Mouse (Mus musculus): Measurements from ENCODE around the gene Efhb. TPM values are rescaled to one million over a fixed set of nuclear protein-coding genes. Genes with fewer than 3 reads are reported as not detected.

The Efhb gene
- polyA plus RNA-seq (2015; fragmentation: Nextera tagmentation; extraction: Ambion mirVana) = 0.53 and 0.58 TPM in 2 replicates

DNA sequence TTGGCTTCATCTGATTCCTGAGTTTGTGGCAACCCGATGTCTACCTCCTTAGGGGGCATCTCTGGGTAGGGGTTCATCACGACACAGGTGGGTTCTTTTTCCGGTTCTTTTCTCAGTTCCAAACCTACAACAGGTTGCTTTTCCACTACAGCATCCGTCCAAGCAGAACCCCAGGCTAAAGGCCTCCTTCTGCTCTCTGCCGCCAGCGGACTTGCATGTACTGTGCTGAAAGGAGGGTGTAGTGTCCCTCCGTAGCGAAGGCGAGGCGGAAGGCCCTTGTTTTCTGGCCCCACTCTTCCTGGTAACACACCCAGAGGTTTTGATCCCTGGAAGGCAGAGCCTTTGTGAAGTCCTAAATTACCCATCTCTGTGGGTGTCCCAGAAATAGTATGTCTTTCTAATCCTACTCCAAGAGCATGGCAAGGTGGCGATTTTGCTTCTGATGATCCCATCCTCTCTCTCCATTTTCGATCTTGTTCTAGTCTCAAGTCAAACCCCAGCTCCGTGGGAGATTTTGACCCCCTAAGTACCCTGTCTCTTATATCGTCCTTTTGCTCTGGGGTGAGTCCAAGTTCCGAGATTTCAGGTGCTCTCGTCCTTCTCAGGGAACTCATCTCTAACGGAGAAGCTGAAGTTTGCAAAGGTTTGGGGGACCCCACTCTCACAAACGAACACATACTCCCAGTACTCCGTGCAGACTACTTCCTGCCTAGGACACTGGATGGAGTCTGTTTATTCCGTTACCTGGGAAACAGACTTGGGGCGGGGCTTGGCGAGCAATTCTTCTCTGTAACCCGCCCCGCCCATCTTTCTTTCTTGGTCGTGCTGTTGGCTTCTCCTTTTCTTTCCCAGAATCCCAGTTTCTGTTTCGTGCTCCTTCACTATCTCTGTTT, at the start of gene Efhb:
Efhb (minus strand) TSS at position 719 of the 893 bp plus-strand sequence.
- H3K9me3 ChIP-seq = no peaks in the 10 kb centered on the region
- no peaks in the 10 kb centered on the region for H3K36me3 ChIP-seq
- 24% methylated on average over 26 of the region's 26 CpGs for WGBS
- 0 out of 2 replicates have a peak, but pooled peaks cover 5% of the 10 kb centered on the region for H3K4me1 ChIP-seq (replicated peaks)
- H3K4me3 ChIP-seq (replicated peaks) = peak within 1 kb of the TSS; percentile 36
- ATAC-seq = peak; percentile 99
- H3K27ac ChIP-seq = no peak within 1 kb of the TSS
- peak within 1 kb of the TSS; percentile 69 for H3K4me2 ChIP-seq (replicated peaks)
- H3K27me3 ChIP-seq (replicated peaks) = no peaks in the 10 kb centered on the region
- H3K9ac ChIP-seq = peak within 1 kb of the TSS; percentile 30

DNA sequence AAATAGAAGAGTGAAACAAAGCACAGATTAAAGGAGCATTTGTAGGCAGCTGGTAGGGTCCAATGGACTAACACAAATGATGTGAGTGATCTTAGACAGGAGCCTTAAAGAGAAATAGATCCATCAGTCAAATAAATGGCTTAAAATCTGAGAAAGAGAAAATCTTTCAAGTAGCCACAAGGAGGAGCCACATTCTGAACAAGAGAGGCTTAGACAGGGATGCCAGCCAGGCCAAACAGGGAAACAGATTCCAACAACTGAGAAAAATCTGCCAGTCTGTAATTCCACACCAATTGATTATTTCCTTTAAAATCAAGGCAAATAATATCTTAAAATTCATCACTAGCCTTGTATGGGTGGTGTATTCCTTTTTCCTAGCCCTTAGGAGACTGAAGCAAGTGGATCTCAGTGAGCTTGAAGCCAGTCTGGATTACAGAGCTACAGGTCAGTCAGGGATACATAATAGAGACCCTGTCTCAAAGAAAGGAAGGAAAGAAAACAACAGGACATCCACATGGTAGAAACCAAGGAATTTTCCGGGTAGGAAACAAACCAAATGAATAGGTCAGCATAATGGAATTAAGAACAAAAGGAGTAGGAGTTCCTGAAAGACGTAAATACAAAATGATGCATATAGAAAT, 49.3 kb upstream of the Efhb start:
- Histone ChIP-seq H3K4me1 (replicated peaks) (no peaks in the 10 kb centered on the region), H3K9me3 (no peaks in the 10 kb centered on the region), H3K27me3 (replicated peaks) (no peaks in the 10 kb centered on the region), H3K9ac (no peak overlapping the region), H3K4me3 (replicated peaks) (no peak overlapping the region), H3K27ac (no peak overlapping the region), H3K4me2 (replicated peaks) (no peak overlapping the region), H3K36me3 (peaks cover 4% of the 10 kb centered on the region; the same call in 1 of the 2 replicates)
- 84% methylated on average over 2 of the region's 2 CpGs for WGBS
- ATAC-seq = no peak

DNA sequence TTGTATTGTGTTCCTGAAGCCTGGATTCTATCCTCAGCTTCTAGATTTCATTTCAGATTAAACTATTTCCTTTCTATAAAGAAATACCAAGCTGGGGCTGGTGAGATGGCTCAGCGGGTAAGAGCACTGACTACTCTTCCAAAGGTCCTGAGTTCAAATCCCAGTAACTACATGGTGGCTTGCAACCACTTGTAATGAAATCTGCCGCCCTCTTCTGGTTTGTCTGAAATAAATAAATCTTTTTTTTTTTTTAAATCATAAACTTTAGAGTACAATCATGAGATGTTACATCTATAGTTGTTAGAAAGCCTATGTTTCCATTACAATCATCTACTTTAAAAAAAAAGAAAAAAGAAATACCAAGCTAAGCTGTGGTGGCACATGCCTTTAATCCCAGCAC, 39.8 kb upstream of the Efhb start:
- no peaks in the 10 kb centered on the region for H3K4me1 ChIP-seq (replicated peaks)
- 99% methylated on average over 2 of the region's 2 CpGs for whole genome bisulfite sequencing
- H3K27ac ChIP-seq = no peak overlapping the region
- H3K9ac ChIP-seq = no peak overlapping the region
- H3K9me3 ChIP-seq = no peaks in the 10 kb centered on the region
- H3K4me2 ChIP-seq (replicated peaks) = no peak overlapping the region
- no peak overlapping the region for H3K4me3 ChIP-seq (replicated peaks)
- peaks cover 7% of the 10 kb centered on the region; the same call in 1 of the 2 replicates for H3K36me3 ChIP-seq
- no peaks in the 10 kb centered on the region for H3K27me3 ChIP-seq (replicated peaks)
- ATAC-seq = no peak

DNA sequence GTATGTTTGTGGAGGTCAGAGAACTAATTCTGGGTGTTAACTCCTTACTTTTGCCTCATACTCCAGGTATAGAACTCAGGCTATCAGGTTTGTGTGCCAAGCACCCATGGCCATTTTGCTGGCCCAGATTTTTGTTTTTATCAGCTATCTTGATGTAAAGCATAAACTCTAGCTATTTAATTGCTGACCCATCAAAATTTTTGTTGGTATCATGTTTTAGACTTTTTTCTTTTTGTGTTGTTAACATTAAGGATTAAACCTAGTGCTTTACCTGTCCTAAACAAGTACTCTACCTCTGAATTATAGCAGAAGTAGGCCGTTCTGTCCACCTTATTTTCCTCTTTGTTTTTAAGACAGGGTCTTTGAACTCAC, 25.9 kb upstream of the Efhb start:
- Histone ChIP-seq H3K4me2 (replicated peaks) (no peak overlapping the region), H3K27me3 (replicated peaks) (no peaks in the 10 kb centered on the region), H3K4me3 (replicated peaks) (no peak overlapping the region), H3K9me3 (no peaks in the 10 kb centered on the region), H3K36me3 (peaks cover 8% of the 10 kb centered on the region; the same call in 1 of the 2 replicates), H3K9ac (no peak overlapping the region), H3K4me1 (replicated peaks) (no peaks in the 10 kb centered on the region), H3K27ac (no peak overlapping the region)
- WGBS = 90% methylated on average over 1 of the region's 1 CpGs
- ATAC-seq = no peak

DNA sequence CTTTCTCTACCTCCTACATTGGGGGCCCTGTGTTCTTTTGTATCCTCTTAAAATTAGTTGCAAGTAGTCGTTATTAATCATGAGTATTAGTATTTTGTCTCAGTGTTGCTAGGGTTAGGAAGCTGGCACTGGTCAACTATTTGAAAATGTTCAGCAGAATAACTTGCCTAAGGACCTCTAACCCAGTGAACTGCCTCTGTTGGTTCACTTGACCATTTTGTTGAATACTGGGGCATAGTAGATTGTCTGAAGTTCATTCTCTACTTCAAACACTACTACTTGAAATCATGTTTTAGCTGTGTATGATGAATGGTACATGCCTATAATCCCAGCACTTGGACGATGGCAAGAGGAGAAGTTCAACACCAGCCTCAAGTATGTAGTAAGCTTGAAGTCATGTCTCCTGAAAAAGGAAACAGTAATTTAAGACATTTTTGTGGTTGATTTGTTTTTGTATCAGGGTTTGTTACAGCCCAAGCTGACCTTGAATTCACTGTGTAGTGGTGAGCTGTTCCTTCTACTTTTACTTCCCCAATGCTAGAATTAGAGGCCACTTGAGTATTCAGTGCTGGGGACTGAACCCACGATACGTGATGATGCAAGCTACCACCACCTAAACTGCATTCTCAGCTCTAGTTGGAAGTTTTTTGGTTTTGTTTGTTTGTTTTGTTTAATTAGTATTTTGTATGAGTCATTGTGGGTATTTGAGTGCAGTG, 25.3 kb upstream of the Efhb start:
- Histone ChIP-seq H3K36me3 (peaks cover 8% of the 10 kb centered on the region; the same call in 1 of the 2 replicates), H3K4me1 (replicated peaks) (no peaks in the 10 kb centered on the region), H3K27me3 (replicated peaks) (no peaks in the 10 kb centered on the region), H3K9ac (no peak overlapping the region), H3K27ac (no peak overlapping the region), H3K9me3 (no peaks in the 10 kb centered on the region), H3K4me3 (replicated peaks) (no peak overlapping the region), H3K4me2 (replicated peaks) (no peak overlapping the region)
- WGBS = 89% methylated on average over 4 of the region's 4 CpGs
- no peak for ATAC-seq

DNA sequence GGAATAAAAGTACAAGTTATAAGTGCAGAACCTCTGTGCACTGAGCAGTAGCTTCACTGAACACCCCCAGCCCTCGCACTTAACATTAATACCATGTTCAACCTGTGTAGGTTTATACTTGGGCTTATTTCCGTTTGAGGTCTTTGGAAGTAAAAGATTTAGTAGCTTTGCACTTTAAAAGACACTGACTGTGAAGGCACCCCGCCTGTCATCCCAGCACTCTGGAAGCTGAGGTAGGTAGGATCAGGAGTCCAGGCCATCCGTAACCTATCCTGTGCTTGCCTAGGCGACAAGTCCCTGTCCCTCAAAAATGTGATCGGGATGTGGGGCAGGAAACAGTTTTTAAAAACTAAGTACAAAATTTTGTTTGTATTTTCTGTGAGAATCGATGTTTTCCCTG, 17.3 kb upstream of the Efhb start:
- Histone ChIP-seq H3K9ac (peak overlapping the region; percentile 87), H3K27ac (no peak overlapping the region), H3K4me3 (replicated peaks) (peak overlapping the region; percentile 91), H3K4me1 (replicated peaks) (peaks cover 7% of the 10 kb centered on the region; the same call in 1 of the 2 replicates), H3K9me3 (no peaks in the 10 kb centered on the region), H3K27me3 (replicated peaks) (no peaks in the 10 kb centered on the region), H3K4me2 (replicated peaks) (peak overlapping the region; percentile 64), H3K36me3 (no peaks in the 10 kb centered on the region)
- WGBS = 41% methylated on average over 7 of the region's 7 CpGs
- ATAC-seq = no peak

DNA sequence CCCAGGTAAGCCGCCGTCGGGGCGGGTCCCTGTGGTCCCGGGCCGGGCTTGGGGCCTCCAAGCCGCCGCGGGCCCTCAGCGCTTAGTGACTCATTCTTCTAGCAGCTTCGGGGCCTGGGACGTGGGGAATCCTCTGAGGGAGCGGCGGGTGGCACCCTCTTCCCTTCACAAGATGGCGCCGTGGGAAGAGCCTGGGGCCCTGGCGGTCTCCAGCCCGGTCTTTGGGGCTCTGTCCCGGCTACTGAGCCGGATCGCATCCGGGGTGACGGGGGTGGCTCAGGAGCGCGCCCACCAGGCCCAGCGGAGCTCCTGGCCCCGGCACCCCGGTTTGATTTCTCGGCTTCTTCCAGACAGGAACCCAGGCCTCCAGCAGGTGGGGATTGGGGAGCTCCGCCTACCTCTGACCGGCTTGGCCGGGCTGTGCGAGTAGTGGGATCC, 16.5 kb upstream of the Efhb start:
- peak; percentile 23 for ATAC-seq
- peak overlapping the region; percentile 91 for H3K4me3 ChIP-seq (replicated peaks)
- peak overlapping the region; percentile 64 for H3K4me2 ChIP-seq (replicated peaks)
- under 1% methylated on average over 33 of the region's 33 CpGs for WGBS
- no peaks in the 10 kb centered on the region for H3K9me3 ChIP-seq
- H3K27me3 ChIP-seq (replicated peaks) = no peaks in the 10 kb centered on the region
- H3K27ac ChIP-seq = peak overlapping the region; percentile 99
- H3K36me3 ChIP-seq = no peaks in the 10 kb centered on the region
- peak overlapping the region; percentile 87 for H3K9ac ChIP-seq
- H3K4me1 ChIP-seq (replicated peaks) = peaks cover 7% of the 10 kb centered on the region; the same call in 1 of the 2 replicates

DNA sequence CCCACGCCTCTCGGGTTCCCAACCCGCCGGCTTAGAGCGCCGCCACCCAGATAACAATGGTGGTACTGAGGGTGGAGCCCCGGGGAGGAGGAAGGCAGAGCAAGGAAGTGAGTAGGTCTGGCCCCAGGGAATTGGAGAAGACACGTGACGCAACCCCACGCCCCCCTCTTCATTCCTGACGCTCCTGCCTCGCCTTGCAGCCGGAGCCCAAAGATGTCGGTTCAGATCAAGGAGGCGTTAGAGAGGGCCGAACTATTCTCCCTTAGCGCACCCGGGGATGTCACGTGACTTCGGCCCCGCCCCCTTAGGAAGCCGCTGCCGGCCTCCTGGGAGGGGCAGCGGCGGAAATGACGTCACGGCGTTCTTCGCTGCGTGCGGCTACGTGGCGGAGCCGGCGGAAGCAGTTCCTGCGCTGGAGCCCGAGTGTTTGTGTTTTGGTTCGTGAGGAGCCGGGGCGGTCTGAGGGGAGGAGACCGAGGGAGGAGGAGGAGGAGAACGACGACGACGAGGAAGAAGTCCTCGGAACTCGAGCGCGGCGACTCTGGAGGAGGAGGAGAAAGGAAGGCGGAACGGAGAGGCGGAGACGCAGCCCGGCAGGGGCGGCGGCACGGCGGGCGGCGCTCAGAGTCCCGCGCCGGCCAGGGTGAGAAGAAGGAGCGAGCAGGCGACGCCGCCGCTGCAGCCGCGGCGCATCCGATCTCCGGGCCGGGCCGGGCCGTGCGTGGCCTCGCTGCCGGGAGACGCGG, 15.9 kb upstream of the Efhb start, which contains the start of gene Rab5a:
Rab5a (plus strand) TSS at position 377 of the 746 bp plus-strand sequence.
- H3K27me3 ChIP-seq (replicated peaks) = no peaks in the 10 kb centered on the region
- H3K36me3 ChIP-seq = no peaks in the 10 kb centered on the region
- peak within 1 kb of the TSS; percentile 72 for H3K4me2 ChIP-seq (replicated peaks)
- H3K27ac ChIP-seq = peak within 1 kb of the TSS; percentile 99
- peaks cover 7% of the 10 kb centered on the region; the same call in 1 of the 2 replicates for H3K4me1 ChIP-seq (replicated peaks)
- H3K4me3 ChIP-seq (replicated peaks) = peak within 1 kb of the TSS; percentile 91
- 0% methylated on average over 82 of the region's 82 CpGs for WGBS
- ATAC-seq = peak; percentile 96
- peak within 1 kb of the TSS; percentile 87 for H3K9ac ChIP-seq
- H3K9me3 ChIP-seq = no peaks in the 10 kb centered on the region

DNA sequence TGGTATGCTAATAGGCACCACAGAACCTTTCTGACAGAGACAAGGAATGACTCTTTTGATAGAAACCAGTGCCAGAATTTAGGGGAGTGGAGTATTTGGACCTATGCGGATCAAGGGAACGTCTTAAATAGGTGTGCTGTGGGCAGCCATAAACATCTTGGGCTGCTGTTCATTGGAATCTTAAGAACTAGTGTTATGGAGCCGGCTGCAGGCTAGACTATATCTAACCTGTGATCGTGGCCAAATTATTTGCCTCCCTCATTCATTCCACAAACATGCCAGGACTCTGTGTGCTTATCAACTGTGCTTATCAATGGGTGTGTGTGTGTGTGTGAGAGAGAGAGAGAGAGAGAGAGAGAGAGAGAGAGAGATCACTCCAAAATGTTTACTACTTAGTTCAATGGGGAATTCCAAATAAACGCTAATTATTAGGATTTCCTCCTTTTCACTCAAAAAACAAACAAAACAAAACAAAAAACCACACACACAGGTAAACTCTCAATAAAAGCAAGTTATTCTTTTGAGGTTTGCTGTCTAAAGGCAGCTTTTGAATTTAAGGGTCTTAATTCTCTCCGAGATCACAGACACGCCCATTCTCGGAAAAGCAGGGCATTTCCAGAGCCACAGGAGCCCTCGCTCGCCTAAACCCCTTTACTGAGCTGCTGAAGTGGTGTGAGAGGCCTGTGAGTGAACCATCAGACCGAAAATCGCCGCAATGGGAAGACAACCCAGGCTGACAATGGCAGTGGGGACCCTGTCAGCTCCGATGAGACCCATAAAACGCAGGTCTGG, 15.1 kb upstream of the Efhb start:
- H3K27me3 ChIP-seq (replicated peaks) = no peaks in the 10 kb centered on the region
- H3K4me3 ChIP-seq (replicated peaks) = peak overlapping the region; percentile 91
- H3K4me1 ChIP-seq (replicated peaks) = peaks cover 7% of the 10 kb centered on the region; the same call in 1 of the 2 replicates
- H3K27ac ChIP-seq = peak overlapping the region; percentile 99
- H3K4me2 ChIP-seq (replicated peaks) = peak overlapping the region; percentile 72
- peak overlapping the region; percentile 73 for H3K9ac ChIP-seq
- H3K9me3 ChIP-seq = no peaks in the 10 kb centered on the region
- ATAC-seq = peak; percentile 60; the same call in 1 of the 2 replicates
- WGBS = 4% methylated on average over 15 of the region's 15 CpGs
- no peaks in the 10 kb centered on the region for H3K36me3 ChIP-seq

DNA sequence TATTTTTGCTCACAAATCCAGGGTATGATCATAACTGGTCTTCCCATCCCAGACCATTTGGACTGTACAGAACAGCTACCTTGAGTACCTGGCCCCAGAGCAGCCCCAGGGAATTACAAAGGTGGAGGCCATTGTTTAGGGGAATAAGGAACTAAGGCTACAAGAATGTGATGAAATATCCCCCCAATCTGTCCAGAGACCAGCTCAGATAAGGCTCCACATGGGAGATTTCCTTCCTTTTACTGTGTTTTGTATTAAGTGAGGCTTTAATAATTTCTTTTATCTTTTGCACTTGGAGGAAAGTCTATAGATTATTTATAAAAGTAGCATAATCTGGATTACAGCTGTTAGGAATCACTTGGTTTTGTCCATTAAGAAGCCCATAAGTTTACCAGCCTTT, 5.6 kb upstream of the Efhb start:
- Histone ChIP-seq H3K4me1 (replicated peaks) (no peaks in the 10 kb centered on the region), H3K27me3 (replicated peaks) (no peaks in the 10 kb centered on the region), H3K27ac (no peak overlapping the region), H3K36me3 (no peaks in the 10 kb centered on the region), H3K9me3 (no peaks in the 10 kb centered on the region), H3K9ac (no peak overlapping the region), H3K4me2 (replicated peaks) (no peak overlapping the region), H3K4me3 (replicated peaks) (no peak overlapping the region)
- no peak for ATAC-seq

DNA sequence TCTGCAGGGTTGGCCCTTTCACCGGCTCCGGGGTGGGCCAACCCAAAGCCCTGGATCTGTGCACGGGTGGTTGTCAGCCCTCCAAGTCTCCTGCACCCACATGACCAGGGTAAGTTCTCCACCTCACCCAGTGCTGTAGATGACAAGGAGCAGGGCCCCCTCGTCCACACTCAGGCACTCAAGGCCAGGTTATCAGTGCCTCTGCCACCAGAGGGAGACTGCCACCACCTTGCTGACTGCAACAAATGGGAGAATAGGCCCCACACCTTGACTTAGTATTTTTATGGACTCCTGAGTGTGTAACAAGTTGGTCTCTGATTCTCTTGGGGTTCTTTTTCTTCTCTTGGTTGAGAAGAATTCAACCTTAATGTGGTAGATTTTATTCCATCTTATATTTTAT, 2.4 kb upstream of the Efhb start:
- Histone ChIP-seq H3K4me2 (replicated peaks) (no peak overlapping the region), H3K27ac (no peak overlapping the region), H3K27me3 (replicated peaks) (no peaks in the 10 kb centered on the region), H3K9me3 (no peaks in the 10 kb centered on the region), H3K9ac (no peak overlapping the region), H3K36me3 (no peaks in the 10 kb centered on the region), H3K4me1 (replicated peaks) (0 out of 2 replicates have a peak, but pooled peaks cover 5% of the 10 kb centered on the region), H3K4me3 (replicated peaks) (no peak overlapping the region)
- no peak for ATAC-seq
- 53% methylated on average over 4 of the region's 4 CpGs for WGBS
